Mouse (Mus musculus) stomach, embryonic 14.5 days (tissue): ENCODE results near the gene Tldc1. TPM values are rescaled to one million over a fixed set of nuclear protein-coding genes. Genes with fewer than 3 reads are reported as not detected.

Experiments
- ATAC-seq: fragments of 200-750 bp; cut with Nextera tagmentation; 2 replicates; pipeline ENCODE4 v1.8.0; 2017; ENCODE audit warnings: low read depth, moderate TSS enrichment; ENCODE audit not compliant: insufficient number of reproducible peaks, insufficient read depth, low FRiP score
- H3K27ac ChIP-seq: fragments of 300-500 bp; sonication (generic); 2 replicates; pipeline ENCODE4 v1.5.1; 2014; ENCODE audit warnings: mild to moderate bottlenecking, low read length, moderate library complexity, mixed read lengths
- H3K27me3 ChIP-seq: fragments of 300-500 bp; sonication (generic); 2 replicates; pipeline ENCODE4 v1.6.1; 2014; ENCODE audit warnings: low read length, control low read depth, mixed read lengths; ENCODE audit not compliant: control insufficient read depth, insufficient read depth
- H3K36me3 ChIP-seq: fragments of 300-500 bp; sonication (generic); 2 replicates; pipeline ENCODE4 v1.6.1; 2014; ENCODE audit warnings: mild to moderate bottlenecking, control low read depth, low read length, moderate library complexity, mixed read lengths; ENCODE audit not compliant: control insufficient read depth, insufficient read depth
- H3K4me1 ChIP-seq: fragments of 300-500 bp; sonication (generic); 2 replicates; pipeline ENCODE4 v1.6.1; 2014; ENCODE audit warnings: low read length, control low read depth, mixed read lengths; ENCODE audit not compliant: control insufficient read depth, insufficient read depth
- H3K4me2 ChIP-seq: fragments of 300-500 bp; sonication (generic); replicated peaks from 2 replicates; pipeline ENCODE4 v1.6.1; 2014; ENCODE audit warnings: low read depth, low read length, control low read depth
- H3K4me3 ChIP-seq: fragments of 300-500 bp; sonication (generic); 2 replicates; pipeline ENCODE4 v1.5.1; 2014; ENCODE audit warnings: low read depth, low read length, control low read depth
- H3K9ac ChIP-seq: fragments of 300-500 bp; sonication (generic); replicated peaks from 2 replicates; pipeline ENCODE4 v1.6.1; 2014; ENCODE audit warnings: low read depth, mild to moderate bottlenecking, control low read depth, low read length, moderate library complexity, mixed read lengths
- H3K9me3 ChIP-seq: fragments of 300-500 bp; sonication (generic); 2 replicates; pipeline ENCODE4 v1.6.1; 2016; ENCODE audit warnings: low read depth, low read length, control low read depth; ENCODE audit not compliant: control insufficient read depth
- WGBS: fragments of 180-500 bp; shearing (Covaris S2); extraction: QIAGEN DNeasy Blood & Tissue Kit; methylation state at CpG from one replicate; pipeline ENCODE4 v1.1.7; 2014; 5-methylcytosine and 5-hydroxymethylcytosine counted together
- polyA plus RNA-seq: library from polyadenylated mRNA; unstranded; fragments of >200 nt; fragmentation: Nextera tagmentation; extraction: Ambion mirVana; gene quantifications from 2 replicates; pipeline ENCODE4 v1.2.1, GENCODE M21; 2014

Gene Tldc1
- polyA plus RNA-seq, 1 experiment from 2014 or later, result 11.7 TPM

DNA sequence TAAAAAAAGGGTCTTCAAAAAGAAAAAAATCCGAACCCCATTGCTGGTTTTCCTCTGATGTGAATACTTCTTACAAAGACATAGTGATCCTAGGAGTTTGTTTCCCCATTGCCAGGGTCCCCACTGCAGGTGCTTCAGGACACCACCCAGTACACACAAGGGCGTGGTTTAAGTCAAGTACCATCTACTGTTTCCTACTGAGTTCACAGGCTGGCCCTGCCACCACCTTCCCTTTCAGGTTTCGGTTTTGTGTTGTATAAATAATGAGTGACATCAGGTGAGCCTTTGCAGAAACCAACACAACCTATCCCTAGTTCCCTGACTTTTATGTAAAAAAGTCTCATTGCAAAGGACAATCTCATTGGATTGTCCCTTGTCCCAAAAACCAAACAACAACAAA lies 17.4 kb upstream of the Tldc1 start:
- Histone ChIP-seq H3K4me2 (no peak overlapping the region), H3K9ac (no peak overlapping the region), H3K27me3 (no peaks in the 10 kb centered on the region), H3K36me3 (no peaks in the 10 kb centered on the region), H3K4me3 (no peak overlapping the region), H3K9me3 (no peaks in the 10 kb centered on the region), H3K27ac (no peak overlapping the region), H3K4me1 (peaks cover 20% of the 10 kb centered on the region)
- 74% methylated on average over 3 of the region's 3 CpGs for WGBS
- ATAC-seq, result no peak

DNA sequence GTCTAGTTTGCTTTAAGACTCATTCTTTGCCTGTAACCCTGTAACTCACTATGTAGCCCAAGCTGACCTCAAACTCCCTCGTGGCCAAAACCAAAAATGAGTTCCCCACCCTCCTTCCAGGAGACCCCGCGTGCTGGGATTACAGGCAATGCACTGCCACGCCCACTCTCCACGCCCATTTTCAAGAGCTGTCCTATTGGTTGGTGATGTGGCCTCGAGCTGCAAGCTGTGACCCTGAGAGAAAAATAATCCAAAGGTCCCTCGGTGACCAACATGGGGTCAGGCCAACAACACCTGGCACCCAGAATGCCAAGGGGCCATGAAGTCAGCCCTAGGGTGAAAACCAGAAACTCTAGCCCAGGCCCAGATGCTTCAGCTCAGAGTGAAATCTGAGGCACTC lies 16.5 kb upstream of the Tldc1 start:
- ATAC-seq, result no peak
- Histone ChIP-seq H3K4me2 (no peak overlapping the region), H3K27ac (no peak overlapping the region), H3K36me3 (no peaks in the 10 kb centered on the region), H3K4me1 (peaks cover 22% of the 10 kb centered on the region), H3K9me3 (no peaks in the 10 kb centered on the region), H3K27me3 (no peaks in the 10 kb centered on the region), H3K4me3 (no peak overlapping the region), H3K9ac (no peak overlapping the region)
- 47% methylated on average over 7 of the region's 7 CpGs for WGBS

DNA sequence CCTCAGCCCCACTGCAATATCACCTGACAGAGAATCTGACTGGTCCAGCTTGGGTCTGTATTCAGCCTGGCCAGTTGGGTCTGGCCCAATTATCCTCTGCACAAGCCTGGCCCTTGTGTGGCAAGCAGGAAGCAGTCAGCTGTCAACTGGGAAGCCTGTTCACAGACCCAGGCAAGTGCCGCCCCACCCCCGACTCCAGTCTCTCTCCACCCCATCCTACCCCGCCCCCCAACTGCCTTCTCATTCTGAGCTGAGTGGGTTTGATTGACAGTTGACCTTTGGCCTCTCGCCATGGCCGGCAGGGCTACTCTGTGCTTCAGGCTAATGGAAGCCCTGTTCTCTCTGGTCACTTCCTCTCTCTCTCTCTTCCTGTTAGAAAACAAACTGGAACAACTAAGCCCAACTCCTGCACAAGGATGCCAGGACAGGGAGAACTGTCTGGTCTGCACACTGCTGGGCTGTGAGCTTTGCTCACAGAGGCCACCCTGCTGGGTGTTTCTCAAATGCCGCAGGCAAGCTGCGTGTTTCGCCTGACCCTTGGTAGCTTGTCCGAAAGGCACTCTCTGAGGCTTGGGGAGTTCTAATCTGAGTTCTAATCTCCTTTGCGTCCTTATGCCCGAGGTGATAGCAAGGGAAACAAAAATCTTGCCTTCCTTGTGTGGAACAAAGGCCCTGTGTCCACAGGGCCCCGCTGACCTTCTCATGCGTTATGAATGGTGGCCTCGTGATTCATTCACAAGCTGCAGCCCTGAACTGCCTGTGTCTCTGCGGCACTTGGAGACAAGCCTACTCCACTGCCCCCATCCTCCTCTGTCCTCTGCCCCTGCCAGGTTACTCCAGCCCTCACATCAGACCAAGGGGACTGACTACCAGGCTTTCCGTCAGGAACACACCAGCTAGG lies 13.8 kb upstream of the Tldc1 start:
- Histone ChIP-seq H3K27ac (peak overlapping the region; percentile 71), H3K4me1 (peaks cover 11% of the 10 kb centered on the region), H3K4me3 (no peak overlapping the region), H3K4me2 (no peak overlapping the region), H3K36me3 (no peaks in the 10 kb centered on the region), H3K27me3 (no peaks in the 10 kb centered on the region), H3K9me3 (no peaks in the 10 kb centered on the region), H3K9ac (no peak overlapping the region)
- WGBS, result 31% methylated on average over 16 of the region's 16 CpGs
- ATAC-seq, result peak; percentile 65

DNA sequence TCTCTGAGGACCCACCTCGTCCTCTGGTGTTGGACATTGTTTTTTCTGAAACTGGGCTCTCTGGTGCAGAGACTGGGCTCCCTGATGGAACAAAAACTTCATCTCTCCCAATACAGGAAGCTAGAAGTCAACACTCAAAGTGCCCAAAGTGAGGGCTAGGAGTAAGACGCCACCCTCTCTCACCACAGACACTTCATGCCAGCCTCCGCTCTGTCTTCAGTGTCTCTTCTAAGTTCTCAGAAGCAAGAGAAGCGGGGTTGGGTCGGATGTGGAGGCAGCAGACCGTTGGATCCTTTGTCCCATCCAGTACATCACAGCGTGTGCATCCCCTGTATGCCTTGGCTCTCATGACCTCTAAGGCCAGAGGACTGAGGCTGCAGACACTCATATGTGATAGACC lies 11.4 kb upstream of the Tldc1 start:
- no peak for ATAC-seq
- Histone ChIP-seq H3K4me3 (no peak overlapping the region), H3K36me3 (no peaks in the 10 kb centered on the region), H3K9me3 (no peaks in the 10 kb centered on the region), H3K27me3 (no peaks in the 10 kb centered on the region), H3K9ac (no peak overlapping the region), H3K4me2 (no peak overlapping the region), H3K4me1 (peaks cover 20% of the 10 kb centered on the region), H3K27ac (no peak overlapping the region)
- WGBS, result 87% methylated on average over 7 of the region's 7 CpGs

DNA sequence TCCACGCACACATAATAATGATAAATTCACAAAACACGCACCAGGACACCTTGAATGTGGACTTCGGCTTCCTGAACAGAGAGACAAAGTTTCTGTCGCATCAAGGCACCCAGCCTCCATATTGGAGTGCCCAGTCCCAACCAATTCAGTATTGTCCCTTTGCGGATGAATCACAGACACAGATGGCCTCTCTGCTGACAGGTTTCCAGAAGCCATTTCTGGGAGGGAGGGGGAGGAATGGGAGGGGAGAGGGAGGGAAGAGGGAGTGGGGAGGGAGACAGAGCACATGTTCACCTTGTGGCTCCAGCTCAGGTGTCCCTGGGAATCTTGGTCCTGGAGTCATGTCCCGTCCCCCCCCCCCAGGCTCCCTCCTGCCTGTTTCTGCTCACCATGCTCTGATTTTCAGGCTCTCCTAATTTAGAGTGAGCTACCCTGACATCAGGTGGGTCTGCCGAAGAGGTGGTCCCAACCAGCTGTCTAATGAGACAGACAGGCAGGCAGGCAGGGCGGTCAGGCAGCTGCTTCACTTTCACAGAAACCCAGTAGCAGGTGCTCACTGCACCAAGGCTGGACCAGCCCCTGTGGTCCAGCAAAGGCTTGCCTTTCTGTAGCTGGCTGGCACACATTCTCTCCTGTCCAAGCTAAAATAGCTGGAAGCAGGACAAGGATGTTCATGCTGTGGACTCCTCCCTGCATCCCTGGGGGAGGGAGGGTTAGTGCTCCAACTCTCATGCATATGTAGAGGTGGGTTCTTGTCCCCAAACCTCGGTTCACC lies 10.6 kb upstream of the Tldc1 start:
- peaks cover 20% of the 10 kb centered on the region for H3K4me1 ChIP-seq
- no peak overlapping the region for H3K4me2 ChIP-seq
- H3K9ac ChIP-seq, result no peak overlapping the region
- H3K36me3 ChIP-seq, result no peaks in the 10 kb centered on the region
- no peak overlapping the region for H3K4me3 ChIP-seq
- no peaks in the 10 kb centered on the region for H3K9me3 ChIP-seq
- 76% methylated on average over 9 of the region's 9 CpGs for WGBS
- H3K27ac ChIP-seq, result no peak overlapping the region
- no peaks in the 10 kb centered on the region for H3K27me3 ChIP-seq
- no peak for ATAC-seq

DNA sequence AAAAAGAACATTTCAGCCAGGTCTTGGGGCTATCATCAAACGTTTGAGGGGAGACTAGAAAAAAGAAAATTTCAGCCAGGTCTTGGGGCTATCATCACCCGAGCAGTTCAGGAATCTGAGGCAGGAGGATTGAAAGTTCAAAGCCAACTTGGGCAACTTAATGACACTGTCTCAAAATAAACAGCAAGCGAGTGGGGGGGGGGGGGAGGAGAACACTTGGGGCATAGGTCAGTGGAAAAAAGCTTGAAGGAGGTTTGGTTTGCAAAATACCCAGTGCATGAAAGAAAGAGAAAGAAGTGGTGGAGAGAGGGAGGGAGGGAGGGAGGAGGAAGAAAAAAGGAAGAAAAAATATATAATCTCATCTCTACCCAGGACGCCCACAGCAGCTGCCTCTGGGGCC lies 9.1 kb upstream of the Tldc1 start:
- Histone ChIP-seq H3K27me3 (no peaks in the 10 kb centered on the region), H3K36me3 (no peaks in the 10 kb centered on the region), H3K4me3 (no peak overlapping the region), H3K9me3 (no peaks in the 10 kb centered on the region), H3K4me2 (no peak overlapping the region), H3K4me1 (peaks cover 20% of the 10 kb centered on the region), H3K27ac (no peak overlapping the region), H3K9ac (no peak overlapping the region)
- 36% methylated on average over 4 of the region's 4 CpGs for WGBS
- no peak for ATAC-seq

DNA sequence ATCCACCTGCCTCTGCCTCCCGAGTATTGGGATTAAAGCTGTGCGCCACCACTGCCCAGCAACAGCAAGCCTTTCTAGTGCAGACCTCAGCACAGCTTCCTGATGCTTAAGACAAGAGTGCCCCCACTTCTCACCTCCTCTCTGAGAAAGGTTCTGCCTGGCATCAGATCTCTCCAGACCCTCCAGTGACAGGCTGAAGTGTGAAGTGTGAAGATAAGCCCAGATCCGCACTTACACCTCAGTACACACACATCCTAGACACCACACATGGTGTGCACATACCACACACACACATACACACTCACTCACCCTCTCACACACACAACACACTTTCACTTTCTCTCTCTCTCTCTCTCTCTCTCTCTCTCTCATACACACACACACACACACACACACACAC lies 8.7 kb upstream of the Tldc1 start:
- Histone ChIP-seq H3K4me1 (peaks cover 16% of the 10 kb centered on the region), H3K4me2 (no peak overlapping the region), H3K27me3 (no peaks in the 10 kb centered on the region), H3K9ac (no peak overlapping the region), H3K36me3 (no peaks in the 10 kb centered on the region), H3K9me3 (no peaks in the 10 kb centered on the region), H3K27ac (no peak overlapping the region), H3K4me3 (no peak overlapping the region)
- no peak for ATAC-seq
- 86% methylated on average over 3 of the region's 3 CpGs for WGBS

DNA sequence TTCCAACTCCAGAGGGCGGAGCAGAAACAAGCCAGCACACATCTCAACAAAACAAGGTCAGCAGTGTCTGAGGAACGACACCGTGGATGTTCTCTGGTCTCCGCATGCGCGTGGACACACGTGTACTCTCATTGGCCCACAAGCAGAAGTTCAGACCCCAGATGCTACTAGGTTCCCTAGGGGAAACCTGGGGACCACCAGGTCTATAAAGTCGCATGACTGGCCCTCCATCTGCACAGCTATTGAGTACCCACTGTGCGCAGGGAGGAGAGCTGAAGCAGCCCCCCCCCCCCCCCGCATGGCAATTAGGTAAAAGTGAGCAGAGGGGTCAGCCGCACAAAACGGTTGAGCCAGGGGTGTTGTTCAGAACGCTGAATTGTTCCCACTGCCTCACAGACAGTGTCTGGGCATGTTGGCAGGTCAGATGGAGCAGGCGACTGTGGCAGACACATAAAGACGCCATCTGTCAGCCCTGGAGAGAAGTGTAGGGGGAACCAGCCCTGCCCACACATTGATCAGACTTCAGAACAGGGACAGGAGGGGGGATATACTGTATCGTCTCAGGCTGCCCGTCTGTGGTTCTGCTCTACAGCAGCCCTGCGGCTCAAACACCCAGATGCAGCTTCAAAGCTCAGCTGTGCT lies 7.7 kb upstream of the Tldc1 start:
- WGBS, result 56% methylated on average over 18 of the region's 18 CpGs
- Histone ChIP-seq H3K9ac (no peak overlapping the region), H3K4me1 (0 out of 2 replicates have a peak, but pooled peaks cover 15% of the 10 kb centered on the region), H3K9me3 (no peaks in the 10 kb centered on the region), H3K4me3 (no peak overlapping the region), H3K36me3 (no peaks in the 10 kb centered on the region), H3K27me3 (no peaks in the 10 kb centered on the region), H3K4me2 (no peak overlapping the region), H3K27ac (no peak overlapping the region)
- no peak for ATAC-seq
